ENCODE assay signal across 18 mouse cellular contexts in genomic region chr17:43190016-43190415, GRCm38 (mm10).
DNase-seq lines count a peak whose midpoint lies in the region; ATAC-seq and TF ChIP-seq lines count a peak whose summit lies in the region.
"Had no signal": no experiment of that assay in that cellular context is flagged by ENCODE, and none has a peak within 500 bp of the region (broad histone marks: within the 10 kb centered on the region; RNA-seq: fewer than 3 reads in every experiment).

No protein-coding gene starts in this region.

- TF ChIP-seq CTCF in lung, postnatal 0 days (IDR thresholded peaks at IDR 0.05) = no peak
- no peak for TF ChIP-seq CTCF in brain, embryonic 14.5 days (IDR thresholded peaks at IDR 0.05; ENCODE audit: borderline replicate concordance, extremely low read depth, insufficient read depth, insufficient read length)

- no peak overlapping the region for H3K4me3 ChIP-seq in lung, postnatal 0 days (ENCODE audit: low read depth, low read length)
- H3K4me3 ChIP-seq: embryonic facial prominence, embryonic 13.5 days; forebrain, embryonic 13.5 days; heart, embryonic 12.5 days; hindbrain, embryonic 10.5 days had no signal

- H3K36me3 ChIP-seq in lung, postnatal 0 days (ENCODE audit: insufficient read depth, low read length) = no peaks in the 10 kb centered on the region
- H3K36me3 ChIP-seq: embryonic facial prominence, embryonic 13.5 days; heart, embryonic 12.5 days; hindbrain, embryonic 10.5 days had no signal

- no peaks in the 10 kb centered on the region for H3K27me3 ChIP-seq in lung, postnatal 0 days (replicated peaks; ENCODE audit: insufficient read depth, low read length)
- H3K27me3 ChIP-seq: embryonic facial prominence, embryonic 13.5 days; forebrain, embryonic 13.5 days; heart, embryonic 12.5 days had no signal

- whole genome bisulfite sequencing in lung, postnatal 0 days = 56% methylated on average over 2 of the region's 2 CpGs

- TF ChIP-seq EP300 in lung, postnatal 0 days (IDR thresholded peaks at IDR 0.05) = no peak

- no peaks in the 10 kb centered on the region for H3K9me3 ChIP-seq in lung, postnatal 0 days (ENCODE audit: low read length)
- H3K9me3 ChIP-seq: embryonic facial prominence, embryonic 13.5 days; forebrain, embryonic 13.5 days; heart, embryonic 12.5 days; hindbrain, embryonic 10.5 days had no signal

- peak; percentile 9 for DNase-seq in lung, postnatal 0 days (ENCODE audit: low spot score)
- DNase-seq in lung, postnatal 25 days (ENCODE audit: low spot score) = no peak
- peak; percentile 17 for DNase-seq in brain, embryonic 14.5 days (ENCODE audit: low read depth)
- DNase-seq in natural killer cell, adult 2 months (ENCODE audit: low spot score in 2 of 2) = no peak
- no peak for DNase-seq in cerebellum, adult 9-10 months
- DNase-seq: adrenal gland, adult 8-10 months; adrenal gland, postnatal 36 days; cerebellum, adult 11 months; cerebellum, adult 8-10 months; cerebellum, postnatal 25 days; forebrain, postnatal 0 days; gastrocnemius, postnatal 14 days had no signal

- H3K4me1 ChIP-seq in lung, postnatal 0 days (ENCODE audit: insufficient read depth, low read depth, low read length) = no peaks in the 10 kb centered on the region
- H3K4me1 ChIP-seq: embryonic facial prominence, embryonic 13.5 days; forebrain, embryonic 13.5 days; heart, embryonic 12.5 days; hindbrain, embryonic 10.5 days had no signal

- no peak overlapping the region for H3K4me2 ChIP-seq in lung, postnatal 0 days (replicated peaks; ENCODE audit: low read depth, low read length)
- H3K4me2 ChIP-seq: embryonic facial prominence, embryonic 13.5 days; forebrain, embryonic 13.5 days; heart, embryonic 12.5 days; hindbrain, embryonic 14.5 days had no signal

- 0 out of 2 replicates have a peak overlapping the region, but pooled peaks have one; percentile 12 for H3K27ac ChIP-seq in lung, postnatal 0 days (ENCODE audit: low read length)
- H3K27ac ChIP-seq: embryonic facial prominence, embryonic 13.5 days; forebrain, embryonic 13.5 days; hindbrain, embryonic 10.5 days; hindbrain, embryonic 14.5 days had no signal

- 0 out of 2 replicates have a peak, but pooled peaks have one; percentile 38 for ATAC-seq in lung, postnatal 0 days
- ATAC-seq in granulocyte monocyte progenitor cell, adult 5-6 weeks (replicated peaks; ENCODE audit: poor library complexity, severe bottlenecking) = peak; percentile 25; the same call in 1 of the 2 replicates
- ATAC-seq: forebrain, embryonic 13.5 days; forebrain, postnatal 0 days had no signal

- TF ChIP-seq POLR2A in brain, embryonic 14.5 days (IDR thresholded peaks at IDR 0.05; ENCODE audit: borderline replicate concordance, extremely low read depth, insufficient read depth, insufficient read length, poor library complexity, severe bottlenecking) = no peak

- no peak overlapping the region for H3K9ac ChIP-seq in lung, postnatal 0 days (replicated peaks; ENCODE audit: low read depth)
- H3K9ac ChIP-seq: embryonic facial prominence, embryonic 13.5 days; forebrain, embryonic 13.5 days; forebrain, postnatal 0 days; heart, embryonic 12.5 days; hindbrain, embryonic 14.5 days had no signal

Comparison
In these comparisons a context has a peak if more than half of its experiments do, and no peak if none do; other contexts are left out.
1. DNase-seq: peak in lung, postnatal 0 days (single experiment) and brain, embryonic 14.5 days (single experiment); none in lung, postnatal 25 days (single experiment), natural killer cell, adult 2 months (0 of 2) and cerebellum, adult 9-10 months (single experiment).